Mouse (Mus musculus) inflammation-experienced regulatory T-cells, adult 6 months (primary cell): ENCODE results near the gene Gm13128. TPM values are rescaled to one million over a fixed set of nuclear protein-coding genes. Genes with fewer than 3 reads are reported as not detected.
"Not testable (repeated sequence)": the region's sequence is repeated elsewhere in the genome, so short reads cannot be mapped to it uniquely, and the experiment has no call there.

Source experiments
- ATAC-seq: one replicate; pipeline ENCODE4 v1.8.0; 2017
- polyA plus RNA-seq, 3 experiments: library from polyadenylated mRNA; unstranded; fragments of 100-300 nt; shearing (Covaris generic); gene quantifications; one replicate each; pipeline ENCODE4 v1.2.1; 2017

Gene Gm13128
- not detected for polyA plus RNA-seq

DNA sequence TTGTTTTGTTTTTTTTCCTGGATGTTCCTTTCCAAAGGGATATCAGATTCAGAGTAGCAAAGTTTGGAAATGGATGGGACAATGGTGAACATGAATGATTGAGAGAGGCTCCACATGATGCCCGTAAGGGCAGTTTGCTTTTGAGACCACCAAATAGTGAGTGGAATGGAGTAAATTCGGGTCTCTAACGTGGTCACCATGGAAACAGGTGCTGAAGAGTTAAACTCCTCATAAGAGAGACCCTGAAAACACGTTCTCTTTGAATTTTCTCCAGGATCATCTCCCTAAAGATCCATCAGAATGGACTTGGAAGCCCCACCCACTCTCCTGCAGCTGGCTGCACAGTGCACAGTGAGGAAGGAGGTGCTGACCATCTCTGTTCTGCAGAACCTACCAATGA lies at the start of gene Gm13128:
Gene Gm13128 (plus strand): TSS at position 301 of the 400 bp plus-strand sequence.
- not testable (repeated sequence) for ATAC-seq

DNA sequence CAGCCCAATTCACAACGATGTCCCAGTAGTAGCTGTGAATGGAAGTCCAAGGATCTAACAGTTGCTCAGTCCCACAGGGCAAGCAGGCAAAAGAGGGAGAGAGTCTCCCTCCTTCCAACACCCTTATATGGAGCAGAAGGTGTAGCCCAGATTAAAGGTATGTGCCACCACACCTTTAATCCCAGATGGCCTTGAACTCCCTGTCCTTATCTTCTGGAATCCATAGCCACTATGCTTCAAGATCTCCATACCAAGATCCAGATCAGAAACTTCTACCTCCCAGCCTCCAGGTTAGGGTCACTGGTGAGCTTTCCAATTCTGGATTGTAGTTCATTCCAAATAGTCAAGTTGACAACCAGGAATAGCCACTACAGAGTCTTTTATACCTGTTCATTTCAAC lies 49.7 kb upstream of the Gm13128 start, which contains the start of gene Pramel5:
Gene Pramel5 (minus strand): TSS at position 101 of the 400 bp plus-strand sequence.
- ATAC-seq: not testable (repeated sequence)

DNA sequence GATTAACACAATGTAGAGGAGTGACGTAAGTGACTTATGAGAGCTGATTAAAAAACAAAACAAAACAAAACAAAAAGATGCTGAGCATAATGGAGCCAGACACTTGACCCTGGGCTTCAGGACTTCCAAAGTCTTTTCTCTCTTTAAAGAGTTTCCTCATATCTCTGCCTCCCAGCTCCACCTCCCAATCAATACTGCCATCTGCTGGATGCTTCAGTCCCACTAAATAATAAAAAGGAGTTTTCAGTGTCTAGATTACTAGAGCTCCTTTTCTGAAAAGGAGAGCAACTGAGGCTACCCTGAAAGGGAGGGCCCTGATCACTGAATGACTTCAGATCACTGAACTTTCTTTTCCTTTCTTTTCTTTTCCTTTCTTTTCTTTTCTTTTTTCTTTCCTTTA lies 30.6 kb upstream of the Gm13128 start:
- ATAC-seq: not testable (repeated sequence)

DNA sequence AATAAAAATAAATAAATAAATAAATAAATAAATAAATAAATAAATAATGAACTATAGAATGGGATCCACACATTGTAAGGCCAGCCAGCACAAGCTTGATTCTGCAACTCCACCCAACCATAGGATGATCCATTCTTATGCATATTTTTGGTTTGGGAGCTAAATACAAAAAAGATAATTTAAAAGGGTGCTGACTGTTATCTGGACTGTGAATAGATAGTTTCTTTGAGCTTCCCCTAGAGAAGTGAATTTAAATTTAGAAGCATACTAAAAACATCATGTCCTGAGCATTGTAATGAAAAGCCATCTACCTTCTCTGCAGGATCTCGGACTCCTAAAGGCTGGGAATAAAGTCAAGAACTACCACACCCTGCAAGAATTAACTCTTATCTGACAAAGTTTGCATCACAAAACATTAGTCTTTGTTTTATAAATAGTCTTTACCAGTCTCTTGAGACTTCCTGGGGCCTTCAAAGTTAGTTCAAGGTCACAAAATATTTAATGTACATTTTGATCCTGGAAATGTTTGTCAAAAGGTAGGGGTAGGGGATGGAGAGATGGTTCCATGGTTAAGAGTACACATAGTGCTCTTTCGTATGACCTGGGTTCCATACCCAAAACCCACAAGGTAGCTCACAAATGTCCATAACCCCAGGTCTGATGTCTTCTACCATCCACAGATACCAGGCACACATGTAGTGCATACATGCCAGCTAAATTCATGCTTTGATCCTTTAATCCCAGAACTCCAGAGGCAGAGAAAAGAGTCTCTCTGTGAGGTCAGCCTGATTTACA lies 17.2 kb upstream of the Gm13128 start:
- not testable (repeated sequence) for ATAC-seq

DNA sequence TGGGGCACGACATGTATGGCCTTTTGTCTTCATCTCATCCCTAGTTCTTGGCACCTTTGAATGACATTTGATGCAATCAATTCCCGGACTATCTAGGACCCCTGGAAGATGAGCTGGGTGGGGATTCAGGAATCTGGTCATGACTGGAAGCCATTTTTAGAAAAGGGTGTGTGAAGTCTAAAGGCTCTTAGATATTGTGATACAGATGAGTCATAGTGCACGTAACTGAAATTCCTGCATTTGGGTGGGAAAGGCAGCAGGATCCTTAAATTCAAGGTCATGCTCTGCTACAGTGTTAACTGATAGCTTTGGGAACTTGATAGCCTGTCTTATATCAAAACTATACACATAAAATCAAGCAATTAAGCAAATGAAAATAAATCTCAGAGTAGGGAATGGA lies 5.8 kb downstream of the Gm13128 start:
- not testable (repeated sequence) for ATAC-seq

DNA sequence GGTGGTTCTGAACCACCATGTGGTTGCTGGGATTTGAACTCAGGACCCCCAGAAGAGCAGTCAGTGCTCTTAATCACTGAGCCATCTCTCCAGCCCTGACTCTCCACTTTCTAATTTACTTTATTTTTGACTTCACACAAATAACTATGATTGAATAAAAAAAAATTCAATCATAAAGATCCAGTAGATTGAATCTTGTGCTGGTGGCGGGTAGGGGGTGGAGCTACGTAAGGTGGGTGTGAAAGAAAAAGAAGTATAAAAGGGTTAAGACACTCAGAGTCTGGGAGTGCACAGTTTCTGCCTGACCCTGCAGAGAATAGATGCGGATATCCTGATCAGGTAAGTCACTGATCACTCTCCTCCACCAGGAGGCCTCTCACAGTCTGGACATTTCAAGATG lies 27.6 kb downstream of the Gm13128 start, which contains the start of gene Gm13119:
Gene Gm13119 (plus strand): TSS at position 301 of the 400 bp plus-strand sequence.
- ATAC-seq: not testable (repeated sequence)

DNA sequence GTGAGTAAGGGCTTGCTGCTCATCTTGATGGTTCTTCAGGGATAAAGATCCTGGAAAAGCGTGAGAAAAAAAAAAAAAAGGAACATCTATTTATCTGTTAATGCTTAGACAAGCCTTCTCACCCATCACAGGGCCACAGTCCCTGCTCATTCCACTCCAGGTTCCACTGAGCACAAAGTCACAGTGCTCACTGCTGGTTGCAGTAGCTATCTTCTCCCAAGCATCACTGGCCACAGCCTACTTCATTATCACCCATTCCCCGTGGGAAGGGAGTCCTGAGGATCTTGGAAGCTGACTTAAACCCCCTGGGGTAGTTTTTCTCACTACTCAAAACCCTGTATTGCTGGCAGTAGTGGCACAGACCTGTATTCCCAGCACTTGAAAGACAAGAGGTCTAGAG lies 47.9 kb downstream of the Gm13128 start, which contains the start of gene Pramef20:
Gene Pramef20 (minus strand): TSS at position 23 of the 400 bp plus-strand sequence.
- ATAC-seq: no peak

Other genes with a start within 250 kb of the Gm13128 start
- not detected for gene Gm13102, start 223.8 kb upstream of the Gm13128 start, polyA plus RNA-seq
- gene Oog3, start 167.6 kb upstream of the Gm13128 start, polyA plus RNA-seq: not detected
- gene Oog2, start 139.5 kb upstream of the Gm13128 start, polyA plus RNA-seq: not detected
- gene C87977, start 116.9 kb upstream of the Gm13128 start, polyA plus RNA-seq: not detected
- not detected for gene Pramel5, start 49.8 kb upstream of the Gm13128 start, polyA plus RNA-seq
- not detected for gene Gm13119, start 27.7 kb downstream of the Gm13128 start, polyA plus RNA-seq
- not detected for gene Pramef20, start 47.7 kb downstream of the Gm13128 start, polyA plus RNA-seq
- gene Pramef12, start 78.2 kb downstream of the Gm13128 start, polyA plus RNA-seq: not detected
- not detected for gene 1700012P22Rik, start 108.5 kb downstream of the Gm13128 start, polyA plus RNA-seq
- gene Gm9944, start 123.1 kb downstream of the Gm13128 start, polyA plus RNA-seq: not detected
- gene Aadacl3, start 133.5 kb downstream of the Gm13128 start, polyA plus RNA-seq: not detected
- not detected for gene 9430007A20Rik, start 189.6 kb downstream of the Gm13128 start, polyA plus RNA-seq
- not detected for gene Gm13124, start 234.9 kb downstream of the Gm13128 start, polyA plus RNA-seq